Mouse (Mus musculus) cerebellum, adult 2 months (tissue): ENCODE data around the gene Kcnj10.

Experiments
- CTCF ChIP-seq: fragments of 200-500 bp; IDR thresholded peaks from 2 replicates; pipeline ENCODE4 v1.5.1; 2011; ENCODE audit warnings: low read depth, mild to moderate bottlenecking, control low read depth, low read length, moderate library complexity, borderline replicate concordance; ENCODE audit not compliant: insufficient read depth
- POLR2A ChIP-seq: fragments of 200-500 bp; IDR thresholded peaks from 2 replicates; pipeline ENCODE4 v1.6.1; 2011; ENCODE audit warnings: low read length, control low read depth, borderline replicate concordance; ENCODE audit not compliant: insufficient read depth

- no peak for TF ChIP-seq CTCF
- peak; percentile 27; the same call in 1 of the 2 replicates for TF ChIP-seq POLR2A
These were observed 29.6 kb upstream of the Kcnj10 start for GRCm38 (mm10) chr1:172311248-172311906.
